Mouse (Mus musculus) bone marrow macrophage, adult 2 months (primary cell): ENCODE results near the gene Inip.

Experiments used
- CTCF ChIP-seq: IDR thresholded peaks from 2 replicates; pipeline ENCODE4 v1.5.1; 2012; ENCODE audit warnings: low read depth, mild to moderate bottlenecking, low read length, moderate library complexity
- POLR2A ChIP-seq: IDR thresholded peaks from 2 replicates; pipeline ENCODE4 v1.6.1; 2012; ENCODE audit warnings: mild to moderate bottlenecking, low read depth, low read length, borderline replicate concordance

- TF ChIP-seq POLR2A, result no peak
- TF ChIP-seq CTCF, result no peak
Observed at GRCm38 (mm10) chr4:59818498-59818897, 17.1 kb upstream of the Inip start.
